Mouse (Mus musculus): ENCODE results near the gene Cxcl1. TPM values are rescaled to one million over a fixed set of nuclear protein-coding genes. Genes with fewer than 3 reads are reported as not detected.

Gene Cxcl1
- polyA plus RNA-seq, 1 experiment = 5.4 TPM

DNA sequence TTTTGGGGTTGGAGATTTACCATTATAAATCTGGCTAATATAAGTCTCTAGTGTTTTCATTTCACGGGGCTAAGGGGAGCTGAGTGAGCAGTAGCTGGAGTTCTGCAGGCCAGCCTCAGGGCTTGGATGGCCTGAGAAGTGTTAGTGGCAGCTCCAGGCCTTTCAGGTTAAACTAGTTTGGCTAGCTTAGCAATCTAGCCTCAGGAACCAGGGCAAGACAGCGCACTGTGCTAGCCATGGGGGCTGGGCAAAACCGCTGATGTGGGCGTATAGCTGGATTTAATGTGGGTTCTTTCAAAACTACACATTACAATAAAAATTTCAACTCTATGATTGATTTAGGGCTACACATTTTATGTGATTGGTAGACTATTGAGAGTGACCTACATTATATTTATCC lies 31.9 kb downstream of the Cxcl1 start:
- Histone ChIP-seq H3K4me3 (ENCODE audit: control insufficient read depth, insufficient read depth, low read length) (no peak overlapping the region), H3K27ac (ENCODE audit: control insufficient read depth, insufficient read depth, low read length) (no peak overlapping the region), H3K36me3 (ENCODE audit: control insufficient read depth, insufficient read depth, low read length) (no peaks in the 10 kb centered on the region), H3K27me3 (ENCODE audit: control insufficient read depth, insufficient read depth, low read length) (no peaks in the 10 kb centered on the region), H3K4me1 (replicated peaks; ENCODE audit: control insufficient read depth, insufficient read depth, low read length) (no peaks in the 10 kb centered on the region)
- no peak for TF ChIP-seq POLR2A (IDR thresholded peaks at IDR 0.05; ENCODE audit: control insufficient read depth, extremely low read depth, insufficient read depth, low read length, poor library complexity)
- TF ChIP-seq CTCF (IDR thresholded peaks at IDR 0.05; ENCODE audit: borderline replicate concordance, control insufficient read depth, extremely low read depth, insufficient read depth, low read length, poor library complexity) = no peak
- 97% methylated on average over 4 of the region's 4 CpGs for whole genome bisulfite sequencing
- DNase-seq = no peak

GRCm38 (mm10) chr5:90930546-90930945 lies 39.5 kb downstream of the Cxcl1 start:
- DNase-seq = no peak
- Histone ChIP-seq H3K27ac (ENCODE audit: control insufficient read depth, insufficient read depth, low read length) (no peak overlapping the region), H3K4me1 (replicated peaks; ENCODE audit: control insufficient read depth, insufficient read depth, low read length) (no peaks in the 10 kb centered on the region), H3K27me3 (ENCODE audit: control insufficient read depth, insufficient read depth, low read length) (no peaks in the 10 kb centered on the region), H3K36me3 (ENCODE audit: control insufficient read depth, insufficient read depth, low read length) (no peaks in the 10 kb centered on the region), H3K4me3 (ENCODE audit: control insufficient read depth, insufficient read depth, low read length) (peak overlapping the region; percentile 58; the same call in 1 of the 2 replicates)
- WGBS = 68% methylated on average over 2 of the region's 2 CpGs
- TF ChIP-seq CTCF (IDR thresholded peaks at IDR 0.05; ENCODE audit: borderline replicate concordance, control insufficient read depth, extremely low read depth, insufficient read depth, low read length, poor library complexity) (no peak), POLR2A (IDR thresholded peaks at IDR 0.05; ENCODE audit: control insufficient read depth, extremely low read depth, insufficient read depth, low read length, poor library complexity) (no peak)

DNA sequence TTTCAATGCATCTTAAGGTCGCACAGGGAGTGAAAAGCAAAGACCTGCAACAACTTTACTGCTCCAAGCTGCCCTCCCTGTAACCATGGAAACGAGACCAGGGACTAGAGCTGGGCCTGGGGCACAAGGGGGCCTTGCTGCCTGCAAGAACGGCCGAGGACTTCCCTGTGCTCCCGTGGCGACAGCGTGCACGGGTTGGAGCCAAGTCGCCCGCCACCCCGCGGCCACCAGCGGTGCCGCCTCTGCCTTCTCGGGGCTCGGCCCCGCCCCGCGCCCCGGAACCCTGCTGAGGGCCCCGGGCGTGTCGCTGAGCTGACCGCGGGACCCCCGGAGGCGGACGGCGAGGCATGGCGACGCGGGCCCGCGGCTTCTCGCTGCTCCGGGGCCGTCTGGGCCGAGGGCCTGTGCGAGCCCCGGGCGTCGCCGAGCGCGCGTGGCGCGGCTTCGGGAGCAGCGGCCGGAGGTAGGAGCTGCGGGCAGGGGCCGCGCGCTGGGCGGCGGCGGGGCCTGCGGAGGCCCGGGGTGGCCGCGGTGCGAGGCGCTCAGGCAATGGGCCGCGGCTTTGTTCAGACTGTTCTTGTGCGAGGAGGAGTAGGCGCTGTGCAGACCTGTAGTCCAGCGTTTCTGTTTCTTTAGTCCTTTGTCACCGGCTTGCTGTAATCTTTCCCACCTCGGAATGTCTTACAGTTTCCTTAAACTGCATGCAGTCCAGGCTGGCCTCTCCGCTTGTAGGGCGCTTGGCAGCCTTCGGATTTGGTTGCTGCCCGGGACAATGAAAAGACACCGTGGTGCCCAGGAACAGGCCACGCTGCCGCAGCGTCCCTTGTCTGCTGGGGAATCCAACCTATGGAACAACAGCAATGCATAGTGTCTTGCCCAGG lies 40.2 kb downstream of the Cxcl1 start, which contains the start of gene Mthfd2l:
Mthfd2l (plus strand) TSS at position 147 of the 881 bp plus-strand sequence.
- no peaks in the 10 kb centered on the region for H3K27me3 ChIP-seq (ENCODE audit: control insufficient read depth, insufficient read depth, low read length)
- TF ChIP-seq CTCF (IDR thresholded peaks at IDR 0.05; ENCODE audit: borderline replicate concordance, control insufficient read depth, extremely low read depth, insufficient read depth, low read length, poor library complexity) (peak; percentile 96), POLR2A (IDR thresholded peaks at IDR 0.05; ENCODE audit: control insufficient read depth, extremely low read depth, insufficient read depth, low read length, poor library complexity) (peak; percentile 48; the same call in 1 of the 2 replicates)
- WGBS = under 1% methylated on average over 79 of the region's 79 CpGs
- H3K36me3 ChIP-seq (ENCODE audit: control insufficient read depth, insufficient read depth, low read length) = no peaks in the 10 kb centered on the region
- H3K4me3 ChIP-seq (ENCODE audit: control insufficient read depth, insufficient read depth, low read length) = peak within 1 kb of the TSS; percentile 58
- no peaks in the 10 kb centered on the region for H3K4me1 ChIP-seq (replicated peaks; ENCODE audit: control insufficient read depth, insufficient read depth, low read length)
- H3K27ac ChIP-seq (ENCODE audit: control insufficient read depth, insufficient read depth, low read length) = no peak within 1 kb of the TSS
- peak; percentile 82 for DNase-seq

GRCm38 (mm10) chr5:90931911-90932310 lies 40.9 kb downstream of the Cxcl1 start:
- H3K36me3 ChIP-seq (ENCODE audit: control insufficient read depth, insufficient read depth, low read length) = no peaks in the 10 kb centered on the region
- H3K4me3 ChIP-seq (ENCODE audit: control insufficient read depth, insufficient read depth, low read length) = peak overlapping the region; percentile 58
- no peaks in the 10 kb centered on the region for H3K27me3 ChIP-seq (ENCODE audit: control insufficient read depth, insufficient read depth, low read length)
- no peak overlapping the region for H3K27ac ChIP-seq (ENCODE audit: control insufficient read depth, insufficient read depth, low read length)
- 34% methylated on average over 6 of the region's 6 CpGs for WGBS
- no peak for DNase-seq
- TF ChIP-seq CTCF (IDR thresholded peaks at IDR 0.05; ENCODE audit: borderline replicate concordance, control insufficient read depth, extremely low read depth, insufficient read depth, low read length, poor library complexity) = no peak
- no peak for TF ChIP-seq POLR2A (IDR thresholded peaks at IDR 0.05; ENCODE audit: control insufficient read depth, extremely low read depth, insufficient read depth, low read length, poor library complexity)
- H3K4me1 ChIP-seq (replicated peaks; ENCODE audit: control insufficient read depth, insufficient read depth, low read length) = no peaks in the 10 kb centered on the region

GRCm38 (mm10) chr5:90936706-90937105 lies 45.7 kb downstream of the Cxcl1 start:
- 91% methylated on average over 2 of the region's 2 CpGs for whole genome bisulfite sequencing
- Histone ChIP-seq H3K27ac (ENCODE audit: control insufficient read depth, insufficient read depth, low read length) (no peak overlapping the region), H3K27me3 (ENCODE audit: control insufficient read depth, insufficient read depth, low read length) (no peaks in the 10 kb centered on the region), H3K4me3 (ENCODE audit: control insufficient read depth, insufficient read depth, low read length) (no peak overlapping the region), H3K36me3 (ENCODE audit: control insufficient read depth, insufficient read depth, low read length) (no peaks in the 10 kb centered on the region), H3K4me1 (replicated peaks; ENCODE audit: control insufficient read depth, insufficient read depth, low read length) (no peaks in the 10 kb centered on the region)
- TF ChIP-seq CTCF (IDR thresholded peaks at IDR 0.05; ENCODE audit: borderline replicate concordance, control insufficient read depth, extremely low read depth, insufficient read depth, low read length, poor library complexity) (no peak), POLR2A (IDR thresholded peaks at IDR 0.05; ENCODE audit: control insufficient read depth, extremely low read depth, insufficient read depth, low read length, poor library complexity) (no peak)
- no peak for DNase-seq

Other genes starting within 250 kb of the Cxcl1 start
- gene Cxcl5, start 131.9 kb upstream of the Cxcl1 start, polyA plus RNA-seq (2012; rRNA removed) = 0.75 and 0.92 TPM in 2 replicates
- 1.7 and 2.6 TPM in 2 replicates for gene Ppbp, start 122.7 kb upstream of the Cxcl1 start, polyA plus RNA-seq (2012; rRNA removed)
- 9.1 and 23.1 TPM in 2 replicates for gene Pf4, start 118.8 kb upstream of the Cxcl1 start, polyA plus RNA-seq (2012; rRNA removed)
- gene Cxcl3, start 105.1 kb upstream of the Cxcl1 start, polyA plus RNA-seq (2012; rRNA removed) = 5.0 and 6.0 TPM in 2 replicates
- 0.05 and 0.24 TPM in 2 replicates for gene Cxcl15, start 96.7 kb upstream of the Cxcl1 start, polyA plus RNA-seq (2012; rRNA removed)
- 18.0 and 23.5 TPM in 2 replicates for gene Cxcl2, start 12.6 kb downstream of the Cxcl1 start, polyA plus RNA-seq (2012; rRNA removed)
- 23.5 and 32.5 TPM in 2 replicates for gene Mthfd2l, start 39.9 kb downstream of the Cxcl1 start, polyA plus RNA-seq (2012; rRNA removed)
- gene Epgn, start 136.2 kb downstream of the Cxcl1 start, polyA plus RNA-seq (2012; rRNA removed) = 0.08 TPM in 1 of 2 replicates, not detected in the other
- 0.01 and 0.03 TPM in 2 replicates for gene Ereg, start 183.4 kb downstream of the Cxcl1 start, polyA plus RNA-seq (2012; rRNA removed)
- gene Areg, start 248.4 kb downstream of the Cxcl1 start, polyA plus RNA-seq (2012; rRNA removed) = 0.31 and 0.47 TPM in 2 replicates